Mouse (Mus musculus) heart, postnatal 0 days (tissue): ENCODE data around the gene Gatm. TPM values are rescaled to one million over a fixed set of nuclear protein-coding genes. Genes with fewer than 3 reads are reported as not detected.

Experiments
- ATAC-seq: fragments of 200-750 bp; cut with Nextera tagmentation; 2 replicates; pipeline ENCODE4 v1.8.0; 2017; ENCODE audit warnings: low read depth, moderate number of reproducible peaks, moderate library complexity; ENCODE audit not compliant: insufficient read depth
- DNase-seq: peaks from one replicate; pipeline ENCODE4 v3.0.0-alpha.2; 2016; ENCODE audit warnings: low spot score
- H3K27ac ChIP-seq: fragments of 300-500 bp; sonication (generic); 2 replicates; pipeline ENCODE4 v1.5.1; 2014; ENCODE audit warnings: low read depth, mild to moderate bottlenecking
- H3K27me3 ChIP-seq: fragments of 300-500 bp; sonication (generic); 2 replicates; pipeline ENCODE4 v1.6.1; 2014; ENCODE audit warnings: low read length, mixed read lengths; ENCODE audit not compliant: control insufficient read depth, insufficient read depth
- H3K36me3 ChIP-seq: fragments of 300-500 bp; sonication (generic); replicated peaks from 2 replicates; pipeline ENCODE4 v1.6.1; 2014; ENCODE audit warnings: low read length, mixed read lengths; ENCODE audit not compliant: control insufficient read depth, insufficient read depth
- H3K4me1 ChIP-seq: fragments of 300-500 bp; sonication (generic); 2 replicates; pipeline ENCODE4 v1.6.1; 2014; ENCODE audit warnings: antibody characterized with exemption; ENCODE audit not compliant: control insufficient read depth, insufficient read depth
- H3K4me2 ChIP-seq: fragments of 300-500 bp; sonication (generic); 2 replicates; pipeline ENCODE4 v1.6.1; 2014; ENCODE audit warnings: low read depth, mild to moderate bottlenecking, low read length, moderate library complexity
- H3K4me3 ChIP-seq: fragments of 300-500 bp; sonication (generic); 2 replicates; pipeline ENCODE4 v1.5.1; 2014; ENCODE audit warnings: low read depth, low read length
- H3K9ac ChIP-seq: fragments of 300-500 bp; sonication (generic); replicated peaks from 2 replicates; pipeline ENCODE4 v1.6.1; 2014; ENCODE audit warnings: low read depth, low read length, mixed read lengths
- H3K9me3 ChIP-seq: fragments of 300-500 bp; sonication (generic); replicated peaks from 2 replicates; pipeline ENCODE4 v1.6.1; 2016; ENCODE audit warnings: low read length; ENCODE audit not compliant: control insufficient read depth
- CTCF ChIP-seq: IDR thresholded peaks from 2 replicates; pipeline ENCODE4 v1.5.1; 2016; ENCODE audit warnings: antibody characterized with exemption, control low read depth, low read depth
- EP300 ChIP-seq: IDR thresholded peaks from 2 replicates; pipeline ENCODE4 v1.6.1; 2016; ENCODE audit warnings: antibody characterized with exemption, low read depth
- WGBS: fragments of 180-500 bp; shearing (Covaris S2); extraction: QIAGEN DNeasy Blood & Tissue Kit; methylation state at CpG from one replicate; pipeline ENCODE4 v1.1.7; 2014; 5-methylcytosine and 5-hydroxymethylcytosine counted together
- polyA plus RNA-seq: library from polyadenylated mRNA; unstranded; fragments of >200 nt; fragmentation: Nextera tagmentation; extraction: Ambion mirVana; gene quantifications from 2 replicates; pipeline ENCODE4 v1.2.1, GENCODE M21; 2015
- total RNA-seq: library from RNA; depleted of rRNA; stranded (reverse); fragments of >200 nt; gene quantifications from 2 replicates; pipeline ENCODE4 v1.2.3, GENCODE M21; 2014; ENCODE audit warnings: low replicate concordance

Gatm gene
- total and polyA plus RNA-seq, 2 experiments from 2014 or later: 3.7 to 6.0 TPM

- no peak overlapping the region for H3K9ac ChIP-seq
- no peaks in the 10 kb centered on the region for H3K9me3 ChIP-seq
- DNase-seq (no peak), ATAC-seq (no peak)
- 91% methylated on average over 1 of the region's 1 CpGs for WGBS
- no peak overlapping the region for H3K4me2 ChIP-seq
- TF ChIP-seq CTCF (no peak), EP300 (no peak)
- H3K27me3 ChIP-seq: no peaks in the 10 kb centered on the region
- no peak overlapping the region for H3K27ac ChIP-seq
- H3K4me1 ChIP-seq: peaks cover 28% of the 10 kb centered on the region; the same call in 1 of the 2 replicates
- H3K36me3 ChIP-seq: no peaks in the 10 kb centered on the region
- H3K4me3 ChIP-seq: no peak overlapping the region
Observed at GRCm38 (mm10) chr2:122577316-122577715, 33.8 kb downstream of the Gatm start.

- no peak for DNase-seq
- no peaks in the 10 kb centered on the region for H3K9me3 ChIP-seq
- WGBS: 20% methylated on average over 5 of the region's 5 CpGs
- TF ChIP-seq CTCF (no peak), EP300 (no peak)
- H3K27ac ChIP-seq: 0 out of 2 replicates have a peak overlapping the region, but pooled peaks have one; percentile 17
- H3K4me3 ChIP-seq: no peak overlapping the region
- no peak overlapping the region for H3K9ac ChIP-seq
- no peaks in the 10 kb centered on the region for H3K36me3 ChIP-seq
- no peak for ATAC-seq
- peaks cover 19% of the 10 kb centered on the region; the same call in 1 of the 2 replicates for H3K4me1 ChIP-seq
- no peaks in the 10 kb centered on the region for H3K27me3 ChIP-seq
- H3K4me2 ChIP-seq: 0 out of 2 replicates have a peak overlapping the region, but pooled peaks have one; percentile 0
Observed at GRCm38 (mm10) chr2:122576295-122576694, 34.8 kb downstream of the Gatm start.

DNA sequence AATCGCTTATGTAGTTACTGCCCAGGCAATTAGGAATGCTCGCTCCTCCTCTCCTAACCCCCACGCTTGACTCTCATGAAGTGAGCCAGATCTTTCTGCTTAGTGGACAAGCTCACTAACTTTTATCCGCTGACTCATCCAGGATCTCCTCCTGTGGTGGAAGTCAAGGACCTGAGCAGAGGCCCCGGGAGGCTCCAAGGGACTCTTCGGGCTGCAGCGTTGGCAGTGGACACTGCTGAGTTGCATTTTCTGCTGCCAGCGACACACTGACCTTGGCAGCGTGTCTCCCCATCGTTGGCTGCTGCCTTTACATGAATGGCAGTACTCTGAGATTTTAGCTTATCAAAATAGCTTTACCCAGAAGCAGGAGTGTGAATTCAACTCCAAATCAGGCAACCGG, 35.6 kb downstream of the Gatm start:
- no peaks in the 10 kb centered on the region for H3K36me3 ChIP-seq
- no peaks in the 10 kb centered on the region for H3K27me3 ChIP-seq
- no peaks in the 10 kb centered on the region for H3K9me3 ChIP-seq
- peak; percentile 37 for DNase-seq
- TF ChIP-seq CTCF (no peak), EP300 (no peak)
- H3K27ac ChIP-seq: peak overlapping the region; percentile 16; the same call in 1 of the 2 replicates
- no peak overlapping the region for H3K9ac ChIP-seq
- H3K4me2 ChIP-seq: peak overlapping the region; percentile 35
- peak; percentile 41; the same call in 1 of the 2 replicates for ATAC-seq
- peaks cover 16% of the 10 kb centered on the region; the same call in 1 of the 2 replicates for H3K4me1 ChIP-seq
- no peak overlapping the region for H3K4me3 ChIP-seq
- WGBS: 17% methylated on average over 11 of the region's 11 CpGs

GRCm38 (mm10) chr2:122572438-122572837, 38.7 kb downstream of the Gatm start:
- no peaks in the 10 kb centered on the region for H3K9me3 ChIP-seq
- no peak overlapping the region for H3K4me2 ChIP-seq
- no peak overlapping the region for H3K4me3 ChIP-seq
- DNase-seq: no peak
- H3K36me3 ChIP-seq: no peaks in the 10 kb centered on the region
- peaks cover 11% of the 10 kb centered on the region; the same call in 1 of the 2 replicates for H3K4me1 ChIP-seq
- 61% methylated on average over 1 of the region's 1 CpGs for WGBS
- H3K9ac ChIP-seq: no peak overlapping the region
- no peak overlapping the region for H3K27ac ChIP-seq
- no peaks in the 10 kb centered on the region for H3K27me3 ChIP-seq
- TF ChIP-seq CTCF (no peak), EP300 (no peak)
- ATAC-seq: no peak

GRCm38 (mm10) chr2:122571326-122571725, 39.8 kb downstream of the Gatm start:
- peaks cover 6% of the 10 kb centered on the region; the same call in 1 of the 2 replicates for H3K4me1 ChIP-seq
- H3K4me3 ChIP-seq: no peak overlapping the region
- no peak for ATAC-seq
- 73% methylated on average over 4 of the region's 4 CpGs for WGBS
- no peaks in the 10 kb centered on the region for H3K9me3 ChIP-seq
- no peak overlapping the region for H3K27ac ChIP-seq
- no peak overlapping the region for H3K9ac ChIP-seq
- no peak for DNase-seq
- H3K36me3 ChIP-seq: no peaks in the 10 kb centered on the region
- H3K4me2 ChIP-seq: no peak overlapping the region
- TF ChIP-seq CTCF (no peak), EP300 (no peak)
- H3K27me3 ChIP-seq: no peaks in the 10 kb centered on the region

GRCm38 (mm10) chr2:122570430-122570829, 40.7 kb downstream of the Gatm start:
- WGBS: 58% methylated on average over 4 of the region's 4 CpGs
- no peak overlapping the region for H3K27ac ChIP-seq

More at GRCm38 (mm10) chr2:122570430-122570829, 40.7 kb downstream of the Gatm start:
- TF ChIP-seq CTCF: no peak
- no peak for TF ChIP-seq EP300
- Histone ChIP-seq H3K4me1 (no peaks in the 10 kb centered on the region), H3K9ac (no peak overlapping the region), H3K27me3 (no peaks in the 10 kb centered on the region), H3K4me2 (no peak overlapping the region), H3K9me3 (no peaks in the 10 kb centered on the region), H3K36me3 (no peaks in the 10 kb centered on the region), H3K4me3 (no peak overlapping the region)
- DNase-seq (no peak), ATAC-seq (no peak)
